In the genomic region with DNA sequence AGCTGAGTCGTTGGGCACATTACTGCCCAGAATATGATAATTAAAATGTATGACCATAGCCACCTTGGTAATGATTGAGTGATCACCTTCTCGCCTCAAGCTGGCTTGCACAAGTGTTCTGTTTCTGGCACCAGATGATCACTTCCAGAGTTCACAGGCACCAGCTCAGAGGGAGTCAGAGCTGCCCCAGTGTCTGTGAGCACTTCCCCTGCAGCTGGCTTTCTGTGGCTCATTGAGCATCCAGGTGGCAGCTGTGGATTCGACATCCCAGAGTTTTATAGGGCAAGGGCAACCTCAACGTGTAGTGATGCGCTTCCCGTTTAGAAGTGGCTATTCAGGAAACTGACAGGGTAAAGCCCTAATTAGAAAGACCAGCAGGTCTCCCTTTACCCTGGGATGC, we compare ENCODE assay signal across 18 mouse cellular contexts.
A peak's percentile ranks its signal among the peaks of the same experiment; 100 is the strongest.
DNase-seq lines count a peak whose midpoint lies in the region; ATAC-seq lines count a peak whose summit lies in the region.
"Had no signal": no experiment of that assay in that cellular context is flagged by ENCODE, and none has a peak within 500 bp of the region (broad histone marks: within the 10 kb centered on the region; RNA-seq: fewer than 3 reads in every experiment).

No protein-coding gene starts in this region.

- no peak overlapping the region for H3K9ac ChIP-seq in kidney, embryonic 14.5 days (ENCODE audit: low read depth, low read length)
- H3K9ac ChIP-seq: heart, embryonic 13.5 days; hindbrain, embryonic 15.5 days; limb, embryonic 13.5 days had no signal

- 26% methylated on average over 6 of the region's 6 CpGs for WGBS in kidney, embryonic 14.5 days
- 55% methylated on average over 6 of the region's 6 CpGs for WGBS in limb, embryonic 10.5 days

- no peaks in the 10 kb centered on the region for H3K4me1 ChIP-seq in kidney, embryonic 14.5 days (ENCODE audit: control insufficient read depth, insufficient read depth, low read length)
- peaks cover 5% of the 10 kb centered on the region; the same call in 1 of the 2 replicates for H3K4me1 ChIP-seq in limb, embryonic 10.5 days
- H3K4me1 ChIP-seq: heart, embryonic 13.5 days; limb, embryonic 13.5 days had no signal

- H3K4me3 ChIP-seq in kidney, embryonic 14.5 days (ENCODE audit: low read length): no peak overlapping the region
- no peak overlapping the region for H3K4me3 ChIP-seq in limb, embryonic 10.5 days
- H3K4me3 ChIP-seq: erythroblast, embryonic 14.5 days; heart, embryonic 13.5 days; hindbrain, embryonic 15.5 days; limb, embryonic 13.5 days had no signal

- no peaks in the 10 kb centered on the region for H3K27me3 ChIP-seq in kidney, embryonic 14.5 days (ENCODE audit: control insufficient read depth, insufficient read depth, low read length)
- no peaks in the 10 kb centered on the region for H3K27me3 ChIP-seq in limb, embryonic 10.5 days (ENCODE audit: low read depth, poor library complexity, severe bottlenecking)
- H3K27me3 ChIP-seq: heart, embryonic 13.5 days; hindbrain, embryonic 15.5 days; limb, embryonic 13.5 days had no signal

- no peaks in the 10 kb centered on the region for H3K9me3 ChIP-seq in kidney, embryonic 14.5 days (ENCODE audit: control insufficient read depth, low read length)
- H3K9me3 ChIP-seq in limb, embryonic 10.5 days (replicated peaks): no peaks in the 10 kb centered on the region
- H3K9me3 ChIP-seq: heart, embryonic 13.5 days; hindbrain, embryonic 15.5 days; limb, embryonic 13.5 days had no signal

- H3K36me3 ChIP-seq in kidney, embryonic 14.5 days (ENCODE audit: control insufficient read depth, insufficient read depth, low read length): no peaks in the 10 kb centered on the region
- no peaks in the 10 kb centered on the region for H3K36me3 ChIP-seq in limb, embryonic 10.5 days
- H3K36me3 ChIP-seq: heart, embryonic 13.5 days; hindbrain, embryonic 15.5 days; limb, embryonic 13.5 days had no signal

- H3K4me2 ChIP-seq in kidney, embryonic 14.5 days (replicated peaks; ENCODE audit: low read depth, low read length): no peak overlapping the region
- H3K4me2 ChIP-seq: heart, embryonic 13.5 days; hindbrain, embryonic 15.5 days; limb, embryonic 13.5 days had no signal

- no peak for DNase-seq in kidney, adult 11 months
- peak; percentile 20 to 25 for DNase-seq in right cerebral cortex, postnatal 10 days (ENCODE audit: low spot score in 2 of 2)
- no peak for DNase-seq in right cerebral cortex, adult 2 months (ENCODE audit: low spot score in 2 of 2)
- DNase-seq in limb, embryonic 10.5 days (ENCODE audit: low spot score): peak; percentile 29
- DNase-seq in heart, adult 8-10 months (ENCODE audit: low spot score): no peak
- DNase-seq: cerebellum, adult 2 months; gastrocnemius, postnatal 36 days; kidney, postnatal 36 days; lung, adult 18-20 months; right cerebral cortex, adult 18-20 months had no signal

- peak; percentile 89 for ATAC-seq in kidney, embryonic 14.5 days (ENCODE audit: low FRiP score, low TSS enrichment)
- ATAC-seq in erythroid progenitor cell, adult 5-6 weeks (replicated peaks; ENCODE audit: low FRiP score, poor library complexity, severe bottlenecking): no peak
- ATAC-seq: CD4-positive, CD25-positive, alpha-beta regulatory T cell, adult 4 months had no signal

- H3K27ac ChIP-seq in kidney, embryonic 14.5 days (ENCODE audit: low read depth, low read length): no peak overlapping the region
- no peak overlapping the region for H3K27ac ChIP-seq in limb, embryonic 10.5 days
- H3K27ac ChIP-seq: heart, embryonic 13.5 days; hindbrain, embryonic 15.5 days; limb, embryonic 13.5 days; macrophage had no signal

Comparison
In these comparisons a context has a peak if more than half of its experiments do, and no peak if none do; other contexts are left out.
1. DNase-seq: peak in right cerebral cortex, postnatal 10 days (2 of 2) and limb, embryonic 10.5 days (single experiment); none in kidney, adult 11 months (single experiment), right cerebral cortex, adult 2 months (0 of 2) and heart, adult 8-10 months (single experiment).